Mouse (Mus musculus): ENCODE results near the gene Elk3. TPM values are rescaled to one million over a fixed set of nuclear protein-coding genes. Genes with fewer than 3 reads are reported as not detected.

Gene Elk3
- polyA plus RNA-seq, 1 experiment: 15.5 TPM

DNA sequence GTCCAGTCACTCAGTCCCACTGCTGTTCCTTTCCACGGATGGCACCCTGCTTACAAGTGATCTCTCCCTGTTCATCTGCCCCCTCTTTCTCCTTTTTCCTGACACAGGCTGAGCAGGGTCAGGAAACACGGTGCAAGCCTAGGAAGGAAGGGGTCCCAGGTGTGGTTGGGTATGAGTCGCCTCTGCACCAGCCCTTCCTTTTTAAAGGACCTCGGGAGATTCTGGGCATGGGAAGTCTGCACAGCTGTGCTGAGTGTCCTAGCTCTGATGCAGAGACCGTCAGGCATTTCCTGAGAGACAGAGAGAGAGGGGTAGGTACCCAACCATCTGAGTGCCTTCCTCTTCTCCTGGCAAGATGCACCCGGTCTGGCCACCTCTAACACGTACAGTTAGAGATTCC lies 12.7 kb downstream of the Elk3 start:
- TF ChIP-seq CTCF (IDR thresholded peaks at IDR 0.05; ENCODE audit: control insufficient read depth, insufficient read depth, low read length) (no peak), POLR2A (IDR thresholded peaks at IDR 0.05; ENCODE audit: borderline replicate concordance, control insufficient read depth, low read depth, low read length) (no peak)
- Histone ChIP-seq H3K4me1 (ENCODE audit: control insufficient read depth, insufficient read depth, low read length) (peaks cover 1% of the 10 kb centered on the region; the same call in 1 of the 2 replicates), H3K4me3 (replicated peaks; ENCODE audit: control insufficient read depth, low read depth, low read length) (no peak overlapping the region), H3K27ac (ENCODE audit: control insufficient read depth, insufficient read depth, low read depth, low read length, poor library complexity) (no peak overlapping the region)
- 9% methylated on average over 7 of the region's 7 CpGs for WGBS

DNA sequence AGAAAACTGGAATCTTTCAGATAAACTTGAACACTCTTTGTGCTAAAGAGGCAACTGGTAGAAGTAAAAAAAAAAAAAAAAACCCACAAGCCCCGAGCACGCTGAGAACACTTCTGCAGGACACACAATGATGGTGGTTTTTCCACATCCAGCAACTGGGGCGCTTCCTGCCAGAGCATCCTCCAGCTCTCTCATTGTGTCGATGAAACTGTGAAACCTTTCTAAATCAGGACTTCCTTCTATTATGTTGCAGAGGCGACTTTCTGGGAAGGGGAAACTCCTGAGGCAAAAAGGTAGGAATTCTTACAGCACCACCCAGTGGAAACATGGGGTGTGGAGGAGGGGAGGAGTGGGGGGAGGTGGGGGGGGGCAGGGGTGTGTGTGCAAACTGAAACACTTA lies 13.2 kb downstream of the Elk3 start:
- TF ChIP-seq CTCF (IDR thresholded peaks at IDR 0.05; ENCODE audit: control insufficient read depth, insufficient read depth, low read length): no peak
- TF ChIP-seq POLR2A (IDR thresholded peaks at IDR 0.05; ENCODE audit: borderline replicate concordance, control insufficient read depth, low read depth, low read length): no peak
- peaks cover 1% of the 10 kb centered on the region; the same call in 1 of the 2 replicates for H3K4me1 ChIP-seq (ENCODE audit: control insufficient read depth, insufficient read depth, low read length)
- H3K4me3 ChIP-seq (replicated peaks; ENCODE audit: control insufficient read depth, low read depth, low read length): no peak overlapping the region
- WGBS: 11% methylated on average over 5 of the region's 5 CpGs
- no peak overlapping the region for H3K27ac ChIP-seq (ENCODE audit: control insufficient read depth, insufficient read depth, low read depth, low read length, poor library complexity)

DNA sequence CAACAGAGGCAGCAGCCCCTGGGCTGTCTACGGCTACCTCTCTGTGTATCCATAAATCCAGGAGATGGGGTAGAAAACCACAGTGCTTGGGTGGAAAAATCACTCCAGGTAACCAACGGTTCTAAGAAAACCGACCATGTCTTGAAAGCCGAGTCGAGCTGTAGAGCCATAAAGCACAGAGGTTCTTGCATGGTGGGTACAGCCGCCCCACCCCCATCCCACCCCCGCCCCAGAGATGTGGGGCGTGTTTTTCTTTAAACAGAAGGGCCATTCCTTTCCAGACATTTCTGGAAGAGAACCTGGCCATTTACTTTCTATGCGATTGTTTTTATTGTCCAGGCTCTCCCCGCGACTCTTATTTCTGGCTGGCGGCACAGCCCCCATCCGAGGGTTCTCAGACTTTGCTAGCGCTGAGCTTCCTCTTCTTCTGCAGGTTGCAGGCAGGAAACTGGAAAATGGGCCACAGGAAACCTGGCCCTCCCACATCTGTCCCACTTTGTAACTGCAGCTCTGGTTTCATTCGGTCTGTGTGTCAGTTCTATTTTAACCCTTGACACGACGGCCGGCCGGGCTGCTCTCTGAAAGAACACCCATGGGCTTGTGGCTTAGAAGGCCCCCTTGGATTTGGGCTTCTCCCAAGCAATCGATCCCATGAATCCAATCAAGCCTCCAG lies 16.3 kb downstream of the Elk3 start:
- H3K4me1 ChIP-seq (ENCODE audit: control insufficient read depth, insufficient read depth, low read length): peaks cover 1% of the 10 kb centered on the region; the same call in 1 of the 2 replicates
- 4% methylated on average over 20 of the region's 20 CpGs for WGBS

DNA sequence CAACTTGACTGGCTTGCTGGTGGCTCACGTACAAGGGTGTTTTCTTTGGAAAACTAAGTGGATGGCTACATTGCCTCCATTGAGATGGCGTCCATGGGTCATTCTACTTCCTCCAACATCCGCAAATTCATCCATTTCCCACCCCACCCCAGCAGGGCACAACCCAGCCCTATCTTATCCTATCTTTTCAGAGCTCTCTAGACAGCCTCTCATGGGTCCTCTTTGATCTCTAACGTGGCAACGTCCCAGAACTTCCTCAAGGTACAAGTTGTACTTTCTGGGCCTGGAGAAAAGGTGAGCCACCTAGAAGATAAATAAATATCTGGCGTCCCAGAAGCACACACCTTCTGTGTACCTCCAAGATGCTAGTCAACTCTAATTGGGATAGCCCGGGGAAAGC lies 17.3 kb downstream of the Elk3 start:
- H3K4me1 ChIP-seq (ENCODE audit: control insufficient read depth, insufficient read depth, low read length): peaks cover 1% of the 10 kb centered on the region; the same call in 1 of the 2 replicates
- no peak overlapping the region for H3K27ac ChIP-seq (ENCODE audit: control insufficient read depth, insufficient read depth, low read depth, low read length, poor library complexity)
- 31% methylated on average over 7 of the region's 7 CpGs for WGBS
- no peak overlapping the region for H3K4me3 ChIP-seq (replicated peaks; ENCODE audit: control insufficient read depth, low read depth, low read length)
- no peak for TF ChIP-seq CTCF (IDR thresholded peaks at IDR 0.05; ENCODE audit: control insufficient read depth, insufficient read depth, low read length)
- no peak for TF ChIP-seq POLR2A (IDR thresholded peaks at IDR 0.05; ENCODE audit: borderline replicate concordance, control insufficient read depth, low read depth, low read length)

More for the DNA sequence above, 16.3 kb downstream of the Elk3 start:
- Histone ChIP-seq H3K4me3 (replicated peaks; ENCODE audit: control insufficient read depth, low read depth, low read length) (no peak overlapping the region), H3K27ac (ENCODE audit: control insufficient read depth, insufficient read depth, low read depth, low read length, poor library complexity) (no peak overlapping the region)
- TF ChIP-seq POLR2A (IDR thresholded peaks at IDR 0.05; ENCODE audit: borderline replicate concordance, control insufficient read depth, low read depth, low read length) (no peak), CTCF (IDR thresholded peaks at IDR 0.05; ENCODE audit: control insufficient read depth, insufficient read depth, low read length) (no peak)

DNA sequence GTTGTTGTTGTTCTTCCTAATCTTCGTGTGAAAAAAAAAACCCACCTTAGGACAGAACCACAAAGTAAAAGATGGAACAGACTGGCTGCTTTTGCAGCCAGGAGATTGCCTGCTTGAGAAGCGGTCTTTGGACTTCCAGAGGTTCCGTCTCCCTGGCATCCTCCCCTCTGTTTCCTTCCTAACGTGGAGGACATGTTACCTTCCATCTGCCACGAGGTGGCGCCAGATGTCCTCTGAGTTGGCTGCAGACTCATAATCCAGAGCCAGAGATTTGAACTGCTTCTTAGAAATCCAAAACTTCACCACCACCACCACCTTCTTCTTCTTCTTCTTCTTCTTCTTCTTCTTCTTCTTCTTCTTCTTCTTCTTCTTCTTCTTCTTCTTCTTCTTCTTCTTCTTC lies 19.1 kb downstream of the Elk3 start:
- no peak for TF ChIP-seq POLR2A (IDR thresholded peaks at IDR 0.05; ENCODE audit: borderline replicate concordance, control insufficient read depth, low read depth, low read length)
- TF ChIP-seq CTCF (IDR thresholded peaks at IDR 0.05; ENCODE audit: control insufficient read depth, insufficient read depth, low read length): peak; percentile 90
- no peaks in the 10 kb centered on the region; the same call in 1 of the 2 replicates for H3K4me1 ChIP-seq (ENCODE audit: control insufficient read depth, insufficient read depth, low read length)
- WGBS: 26% methylated on average over 6 of the region's 6 CpGs
- H3K27ac ChIP-seq (ENCODE audit: control insufficient read depth, insufficient read depth, low read depth, low read length, poor library complexity): no peak overlapping the region
- no peak overlapping the region for H3K4me3 ChIP-seq (replicated peaks; ENCODE audit: control insufficient read depth, low read depth, low read length)

DNA sequence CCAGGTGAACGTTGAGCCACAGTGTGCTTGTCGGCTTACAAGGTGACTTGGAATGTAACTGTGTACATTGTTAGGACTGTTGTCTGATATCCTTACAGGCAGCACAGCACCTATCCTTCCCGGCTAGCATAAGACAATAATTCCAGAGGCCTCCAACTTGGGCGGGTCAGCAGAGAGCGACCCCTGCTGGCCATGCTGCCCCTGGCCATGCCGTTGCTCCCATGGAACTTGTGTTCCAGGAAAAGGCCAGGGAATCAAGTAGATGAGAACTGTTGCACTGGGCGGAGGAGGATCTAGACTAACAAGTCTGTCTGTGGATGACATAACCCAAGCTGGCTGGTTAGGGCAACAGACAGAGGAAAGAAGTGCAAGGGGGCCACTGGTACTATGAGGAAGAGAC lies 19.6 kb downstream of the Elk3 start:
- TF ChIP-seq POLR2A (IDR thresholded peaks at IDR 0.05; ENCODE audit: borderline replicate concordance, control insufficient read depth, low read depth, low read length) (no peak), CTCF (IDR thresholded peaks at IDR 0.05; ENCODE audit: control insufficient read depth, insufficient read depth, low read length) (peak; percentile 49; the same call in 1 of the 2 replicates)
- Histone ChIP-seq H3K4me1 (ENCODE audit: control insufficient read depth, insufficient read depth, low read length) (no peaks in the 10 kb centered on the region; the same call in 1 of the 2 replicates), H3K27ac (ENCODE audit: control insufficient read depth, insufficient read depth, low read depth, low read length, poor library complexity) (no peak overlapping the region; the same call in 1 of the 2 replicates), H3K4me3 (replicated peaks; ENCODE audit: control insufficient read depth, low read depth, low read length) (no peak overlapping the region)
- WGBS: 66% methylated on average over 7 of the region's 7 CpGs

DNA sequence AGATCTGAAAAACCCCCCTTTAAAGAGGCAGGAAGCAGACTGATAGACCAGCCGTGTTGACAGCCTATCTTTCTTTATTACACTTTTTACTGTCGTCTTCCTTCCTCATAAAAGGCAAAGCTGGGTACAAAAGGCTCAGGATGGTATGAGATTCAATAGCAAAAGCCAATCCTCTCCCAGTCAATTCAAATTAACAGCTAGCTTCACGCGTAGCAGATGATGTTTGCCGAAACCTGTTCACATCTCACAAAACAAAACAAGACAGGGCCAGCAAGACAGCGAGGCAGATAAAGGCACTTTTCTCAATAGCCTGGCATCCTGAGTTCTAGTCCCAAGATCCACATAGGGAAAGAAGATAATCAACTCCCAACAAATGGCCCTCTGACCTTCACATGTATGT lies 21.5 kb downstream of the Elk3 start:
- WGBS: 66% methylated on average over 6 of the region's 6 CpGs
- no peaks in the 10 kb centered on the region; the same call in 1 of the 2 replicates for H3K4me1 ChIP-seq (ENCODE audit: control insufficient read depth, insufficient read depth, low read length)
- no peak overlapping the region for H3K4me3 ChIP-seq (replicated peaks; ENCODE audit: control insufficient read depth, low read depth, low read length)
- TF ChIP-seq POLR2A (IDR thresholded peaks at IDR 0.05; ENCODE audit: borderline replicate concordance, control insufficient read depth, low read depth, low read length) (no peak), CTCF (IDR thresholded peaks at IDR 0.05; ENCODE audit: control insufficient read depth, insufficient read depth, low read length) (no peak)
- no peak overlapping the region for H3K27ac ChIP-seq (ENCODE audit: control insufficient read depth, insufficient read depth, low read depth, low read length, poor library complexity)

DNA sequence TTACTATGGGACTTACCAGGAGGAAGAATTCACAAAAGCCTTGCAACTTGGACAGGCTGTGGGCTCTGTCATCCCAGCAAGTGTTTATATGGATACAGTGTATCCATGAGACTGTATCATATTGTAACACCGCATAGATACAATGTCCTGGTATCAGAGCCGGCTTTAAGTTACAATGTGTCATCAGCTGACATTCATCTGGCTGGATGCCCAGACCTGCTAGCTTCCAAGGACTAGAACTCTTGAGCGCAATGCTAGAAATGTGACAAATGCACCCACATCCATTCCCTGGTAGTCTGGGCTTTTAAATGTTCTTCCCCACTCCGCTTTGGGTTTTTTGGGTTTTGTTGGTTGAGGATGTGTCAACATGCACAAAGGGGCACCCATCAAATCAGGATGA lies 22.6 kb downstream of the Elk3 start:
- H3K4me3 ChIP-seq (replicated peaks; ENCODE audit: control insufficient read depth, low read depth, low read length): no peak overlapping the region
- H3K27ac ChIP-seq (ENCODE audit: control insufficient read depth, insufficient read depth, low read depth, low read length, poor library complexity): no peak overlapping the region
- TF ChIP-seq POLR2A (IDR thresholded peaks at IDR 0.05; ENCODE audit: borderline replicate concordance, control insufficient read depth, low read depth, low read length) (no peak), CTCF (IDR thresholded peaks at IDR 0.05; ENCODE audit: control insufficient read depth, insufficient read depth, low read length) (no peak)
- WGBS: 59% methylated on average over 4 of the region's 4 CpGs
- no peaks in the 10 kb centered on the region; the same call in 1 of the 2 replicates for H3K4me1 ChIP-seq (ENCODE audit: control insufficient read depth, insufficient read depth, low read length)
